Mouse (Mus musculus) frontal cortex, postnatal 10 days (tissue): ENCODE results near the gene Lrrn4.

Experiments used
- DNase-seq, 2 experiments: peaks; one replicate each; pipeline ENCODE4 v3.0.0; 2022; ENCODE audit warnings: low spot score in 2 of 2, mixed read lengths in 1 of 2

Lrrn4 gene

GRCm38 (mm10) chr2:132870286-132870685, 10.4 kb downstream of the Lrrn4 start:
- no peak for DNase-seq

GRCm38 (mm10) chr2:132869682-132870081, 11.0 kb downstream of the Lrrn4 start:
- no peak for DNase-seq

GRCm38 (mm10) chr2:132867521-132867920, 13.2 kb downstream of the Lrrn4 start:
- no peak for DNase-seq

- DNase-seq: no peak
Observed at GRCm38 (mm10) chr2:132863325-132863724, 17.4 kb downstream of the Lrrn4 start.

GRCm38 (mm10) chr2:132861456-132861855, 19.2 kb downstream of the Lrrn4 start:
- DNase-seq: no peak

GRCm38 (mm10) chr2:132860435-132860834, 20.3 kb downstream of the Lrrn4 start:
- no peak for DNase-seq

- no peak for DNase-seq
Observed at GRCm38 (mm10) chr2:132856333-132856732, 24.4 kb downstream of the Lrrn4 start.

- no peak for DNase-seq
Observed at GRCm38 (mm10) chr2:132853051-132853450, 27.6 kb downstream of the Lrrn4 start.

GRCm38 (mm10) chr2:132849141-132849540, 31.6 kb downstream of the Lrrn4 start:
- DNase-seq: no peak

GRCm38 (mm10) chr2:132848361-132848760, 32.3 kb downstream of the Lrrn4 start:
- DNase-seq: no peak

GRCm38 (mm10) chr2:132847581-132847980, 33.1 kb downstream of the Lrrn4 start:
- no peak for DNase-seq

GRCm38 (mm10) chr2:132846407-132847358, 34.0 kb downstream of the Lrrn4 start, which contains the start of gene Crls1:
Gene Crls1 (plus strand): TSS chr2:132846666.
- DNase-seq: peak; percentile 89 to 96

- no peak for DNase-seq
Observed at GRCm38 (mm10) chr2:132841071-132841470, 39.6 kb downstream of the Lrrn4 start.
